Mouse (Mus musculus): ENCODE measurements around the gene Ascl3. TPM values are rescaled to one million over a fixed set of nuclear protein-coding genes. Genes with fewer than 3 reads are reported as not detected.
A peak's percentile ranks its signal among the peaks of the same experiment; 100 is the strongest.

Gene Ascl3
- polyA plus RNA-seq, 1 experiment = 1.1 TPM

GRCm38 (mm10) chr7:109751427-109752007 is 20.0 kb upstream of the Ascl3 start:
- Histone ChIP-seq H3K4me1 (peaks cover 55% of the 10 kb centered on the region), H3K36me3 (replicated peaks; ENCODE audit: low read length) (peaks cover 42% of the 10 kb centered on the region), H3K4me3 (replicated peaks) (peak overlapping the region; percentile 96), H3K9me3 (peaks cover 5% of the 10 kb centered on the region; the same call in 1 of the 2 replicates), H3K27me3 (replicated peaks) (no peaks in the 10 kb centered on the region)
- TF ChIP-seq FLI1 (IDR thresholded peaks at IDR 0.05; ENCODE audit: low read length) = no peak
- TF ChIP-seq GATA1 (IDR thresholded peaks at IDR 0.05; ENCODE audit: borderline replicate concordance, low read length) = no peak

GRCm38 (mm10) chr7:109747747-109748146 is 16.2 kb upstream of the Ascl3 start:
- Histone ChIP-seq H3K36me3 (replicated peaks; ENCODE audit: low read length) (peaks cover 73% of the 10 kb centered on the region), H3K4me1 (peaks cover 45% of the 10 kb centered on the region), H3K4me3 (replicated peaks) (no peak overlapping the region), H3K27me3 (replicated peaks) (no peaks in the 10 kb centered on the region), H3K9me3 (no peaks in the 10 kb centered on the region)
- TF ChIP-seq FLI1 (IDR thresholded peaks at IDR 0.05; ENCODE audit: low read length) = no peak
- TF ChIP-seq GATA1 (IDR thresholded peaks at IDR 0.05; ENCODE audit: borderline replicate concordance, low read length) = no peak

GRCm38 (mm10) chr7:109741703-109742102 is 10.2 kb upstream of the Ascl3 start:
- TF ChIP-seq FLI1 (IDR thresholded peaks at IDR 0.05; ENCODE audit: low read length) (no peak), GATA1 (IDR thresholded peaks at IDR 0.05; ENCODE audit: borderline replicate concordance, low read length) (no peak)
- Histone ChIP-seq H3K27me3 (replicated peaks) (no peaks in the 10 kb centered on the region), H3K4me3 (replicated peaks) (no peak overlapping the region), H3K9me3 (no peaks in the 10 kb centered on the region), H3K36me3 (replicated peaks; ENCODE audit: low read length) (peaks cover 99% of the 10 kb centered on the region), H3K4me1 (0 out of 2 replicates have a peak, but pooled peaks cover 6% of the 10 kb centered on the region)

GRCm38 (mm10) chr7:109741060-109741459 is 9.5 kb upstream of the Ascl3 start:
- Histone ChIP-seq H3K36me3 (replicated peaks; ENCODE audit: low read length) (peaks cover 99% of the 10 kb centered on the region), H3K4me1 (0 out of 2 replicates have a peak, but pooled peaks cover 6% of the 10 kb centered on the region), H3K27me3 (replicated peaks) (no peaks in the 10 kb centered on the region), H3K4me3 (replicated peaks) (no peak overlapping the region), H3K9me3 (no peaks in the 10 kb centered on the region)
- TF ChIP-seq GATA1 (IDR thresholded peaks at IDR 0.05; ENCODE audit: borderline replicate concordance, low read length) (no peak), FLI1 (IDR thresholded peaks at IDR 0.05; ENCODE audit: low read length) (no peak)

- H3K36me3 ChIP-seq (replicated peaks; ENCODE audit: low read length) = peaks cover 100% of the 10 kb centered on the region
- 0 out of 2 replicates have a peak, but pooled peaks cover 3% of the 10 kb centered on the region for H3K4me1 ChIP-seq
- TF ChIP-seq GATA1 (IDR thresholded peaks at IDR 0.05; ENCODE audit: borderline replicate concordance, low read length) (no peak), FLI1 (IDR thresholded peaks at IDR 0.05; ENCODE audit: low read length) (no peak)
- H3K4me3 ChIP-seq (replicated peaks) = no peak overlapping the region
- no peaks in the 10 kb centered on the region for H3K9me3 ChIP-seq
- H3K27me3 ChIP-seq (replicated peaks) = no peaks in the 10 kb centered on the region
Measured at GRCm38 (mm10) chr7:109739822-109740370, 8.4 kb upstream of the Ascl3 start.

DNA sequence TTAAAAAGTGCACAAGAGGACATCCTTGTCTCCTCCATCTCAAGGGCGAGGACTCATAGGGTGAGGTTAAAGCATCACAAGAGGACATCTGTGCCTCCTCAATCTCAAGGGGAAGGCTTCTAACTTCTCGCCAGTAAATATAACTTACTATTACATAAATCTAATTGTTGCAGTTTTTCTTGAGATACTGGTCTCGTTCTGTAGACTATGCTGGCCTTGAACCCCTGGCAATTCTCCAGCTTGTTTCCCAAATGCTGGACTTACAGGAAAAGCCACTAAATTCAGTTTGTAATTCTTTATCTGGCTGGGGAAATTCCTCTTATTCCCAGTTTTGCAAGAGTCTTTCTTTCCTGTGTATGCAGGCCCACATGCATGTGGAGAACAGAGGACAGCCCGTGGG is 3.3 kb upstream of the Ascl3 start:
- H3K36me3 ChIP-seq (replicated peaks; ENCODE audit: low read length) = peaks cover 55% of the 10 kb centered on the region
- no peaks in the 10 kb centered on the region for H3K9me3 ChIP-seq
- H3K27me3 ChIP-seq (replicated peaks) = peaks cover 5% of the 10 kb centered on the region
- H3K4me1 ChIP-seq = no peaks in the 10 kb centered on the region
- no peak overlapping the region for H3K4me3 ChIP-seq (replicated peaks)
- TF ChIP-seq GATA1 (IDR thresholded peaks at IDR 0.05; ENCODE audit: borderline replicate concordance, low read length) (no peak), FLI1 (IDR thresholded peaks at IDR 0.05; ENCODE audit: low read length) (no peak)

- Histone ChIP-seq H3K9me3 (peaks cover 26% of the 10 kb centered on the region), H3K27me3 (replicated peaks) (peaks cover 16% of the 10 kb centered on the region), H3K4me3 (replicated peaks) (no peak within 1 kb of the TSS), H3K4me1 (peaks cover 6% of the 10 kb centered on the region), H3K36me3 (replicated peaks; ENCODE audit: low read length) (no peaks in the 10 kb centered on the region)
- no peak for TF ChIP-seq FLI1 (IDR thresholded peaks at IDR 0.05; ENCODE audit: low read length)
- no peak for TF ChIP-seq GATA1 (IDR thresholded peaks at IDR 0.05; ENCODE audit: borderline replicate concordance, low read length)
Measured at GRCm38 (mm10) chr7:109723697-109724096, 7.8 kb downstream of the Ascl3 start, which contains the start of gene BC051019. TSS of gene BC051019 (minus strand) at chr7:109723850.

DNA sequence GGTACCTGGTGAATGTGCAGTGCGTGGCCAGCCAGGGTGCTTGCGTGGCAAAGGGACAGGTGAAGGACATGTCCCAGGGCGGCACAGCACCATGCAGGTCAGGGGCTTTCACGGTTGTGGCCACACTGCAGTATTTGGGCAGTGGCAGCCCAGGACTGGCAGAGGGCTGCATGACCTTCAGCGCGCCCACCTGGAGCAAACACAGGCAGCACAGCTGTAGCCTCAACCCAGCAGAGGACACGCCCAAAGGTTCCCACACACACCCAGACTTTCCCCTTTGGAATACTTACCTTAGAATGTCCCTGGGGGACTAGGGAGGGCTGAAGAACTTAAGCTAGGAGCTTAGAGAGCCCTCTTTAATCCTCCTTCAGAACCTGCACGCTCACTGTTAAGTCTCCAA is 8.4 kb downstream of the Ascl3 start:
- Histone ChIP-seq H3K36me3 (replicated peaks; ENCODE audit: low read length) (no peaks in the 10 kb centered on the region), H3K4me1 (peaks cover 6% of the 10 kb centered on the region), H3K4me3 (replicated peaks) (no peak overlapping the region), H3K9me3 (peaks cover 26% of the 10 kb centered on the region), H3K27me3 (replicated peaks) (peaks cover 16% of the 10 kb centered on the region)
- no peak for TF ChIP-seq FLI1 (IDR thresholded peaks at IDR 0.05; ENCODE audit: low read length)
- TF ChIP-seq GATA1 (IDR thresholded peaks at IDR 0.05; ENCODE audit: borderline replicate concordance, low read length) = no peak

DNA sequence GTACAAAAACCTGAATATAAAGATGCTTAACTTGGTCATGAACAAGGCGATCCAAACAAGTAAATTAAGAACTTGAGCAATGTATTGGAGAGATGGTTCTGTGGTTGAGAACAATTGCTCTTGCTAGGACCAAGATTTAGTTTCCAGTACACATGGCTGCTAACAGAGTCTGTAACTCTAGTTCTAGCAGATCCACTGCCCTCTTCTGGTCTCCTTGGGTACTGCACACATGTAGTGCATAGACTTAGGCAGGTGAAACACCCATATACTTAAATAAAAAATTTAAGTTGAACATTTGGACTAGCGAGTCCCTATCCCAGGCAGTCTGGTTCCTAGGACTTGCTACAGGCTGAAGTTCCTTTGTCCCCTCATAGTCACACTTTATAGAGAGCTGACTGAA is 8.9 kb downstream of the Ascl3 start:
- no peaks in the 10 kb centered on the region for H3K36me3 ChIP-seq (replicated peaks; ENCODE audit: low read length)
- H3K4me1 ChIP-seq = peaks cover 6% of the 10 kb centered on the region
- TF ChIP-seq GATA1 (IDR thresholded peaks at IDR 0.05; ENCODE audit: borderline replicate concordance, low read length) = no peak
- TF ChIP-seq FLI1 (IDR thresholded peaks at IDR 0.05; ENCODE audit: low read length) = no peak

DNA sequence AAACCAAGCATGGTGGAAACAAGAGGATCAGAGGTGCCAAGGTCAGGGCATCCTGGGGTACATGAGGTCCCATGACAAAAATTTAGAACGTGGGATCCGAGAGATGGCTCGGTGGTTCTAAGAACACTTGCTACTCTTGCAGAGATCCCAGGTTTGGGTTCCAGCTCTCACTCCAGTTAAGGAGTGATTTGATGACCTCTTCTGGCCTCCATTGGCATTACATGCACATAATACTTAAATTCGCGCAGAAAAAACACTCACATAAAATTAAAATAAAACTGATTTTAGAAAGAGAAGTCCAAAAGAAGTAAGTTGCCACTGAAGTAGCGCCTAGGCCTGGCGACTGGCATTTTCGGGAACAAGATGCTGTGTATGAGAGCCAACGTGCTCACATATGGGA is 12.2 kb downstream of the Ascl3 start:
- Histone ChIP-seq H3K36me3 (replicated peaks; ENCODE audit: low read length) (no peaks in the 10 kb centered on the region), H3K4me3 (replicated peaks) (no peak overlapping the region), H3K27me3 (replicated peaks) (peaks cover 14% of the 10 kb centered on the region), H3K4me1 (no peaks in the 10 kb centered on the region), H3K9me3 (peaks cover 26% of the 10 kb centered on the region)
- TF ChIP-seq GATA1 (IDR thresholded peaks at IDR 0.05; ENCODE audit: borderline replicate concordance, low read length) (no peak), FLI1 (IDR thresholded peaks at IDR 0.05; ENCODE audit: low read length) (no peak)

More for the DNA sequence above, 8.9 kb downstream of the Ascl3 start:
- Histone ChIP-seq H3K4me3 (replicated peaks) (no peak overlapping the region), H3K27me3 (replicated peaks) (peaks cover 15% of the 10 kb centered on the region), H3K9me3 (peaks cover 26% of the 10 kb centered on the region)

Measured in megakaryocyte, embryonic 14.5 days (primary cell).